Mouse (Mus musculus): ENCODE results near the gene Chst2.

The Chst2 gene

GRCm38 (mm10) chr9:95353829-95354391 is 52.6 kb downstream of the Chst2 start:
- no peak for DNase-seq

GRCm38 (mm10) chr9:95351968-95352367 is 54.6 kb downstream of the Chst2 start:
- DNase-seq: no peak

- DNase-seq: no peak
These were observed 56.0 kb downstream of the Chst2 start for GRCm38 (mm10) chr9:95350550-95350949.
